Mouse (Mus musculus): Measurements from ENCODE around the gene Hoxd11. TPM values are rescaled to one million over a fixed set of nuclear protein-coding genes. Genes with fewer than 3 reads are reported as not detected.

The Hoxd11 gene
- polyA plus RNA-seq, 1 experiment from 2014 or later: not detected

GRCm38 (mm10) chr2:74726973-74727639, 47.7 kb downstream of the Hoxd11 start:
- under 1% methylated on average over 42 of the region's 43 CpGs for WGBS
- H3K36me3 ChIP-seq: no peaks in the 10 kb centered on the region
- no peaks in the 10 kb centered on the region for H3K4me1 ChIP-seq
- H3K9ac ChIP-seq: peak overlapping the region; percentile 73
- H3K4me3 ChIP-seq: peak overlapping the region; percentile 49
- H3K27me3 ChIP-seq: peaks cover 95% of the 10 kb centered on the region
- peak overlapping the region; percentile 85 for H3K27ac ChIP-seq
- ATAC-seq (ENCODE audit: low FRiP score): peak; percentile 62; the same call in 1 of the 2 replicates
- H3K4me2 ChIP-seq (replicated peaks): peak overlapping the region; percentile 49
- H3K9me3 ChIP-seq (replicated peaks): no peaks in the 10 kb centered on the region

DNA sequence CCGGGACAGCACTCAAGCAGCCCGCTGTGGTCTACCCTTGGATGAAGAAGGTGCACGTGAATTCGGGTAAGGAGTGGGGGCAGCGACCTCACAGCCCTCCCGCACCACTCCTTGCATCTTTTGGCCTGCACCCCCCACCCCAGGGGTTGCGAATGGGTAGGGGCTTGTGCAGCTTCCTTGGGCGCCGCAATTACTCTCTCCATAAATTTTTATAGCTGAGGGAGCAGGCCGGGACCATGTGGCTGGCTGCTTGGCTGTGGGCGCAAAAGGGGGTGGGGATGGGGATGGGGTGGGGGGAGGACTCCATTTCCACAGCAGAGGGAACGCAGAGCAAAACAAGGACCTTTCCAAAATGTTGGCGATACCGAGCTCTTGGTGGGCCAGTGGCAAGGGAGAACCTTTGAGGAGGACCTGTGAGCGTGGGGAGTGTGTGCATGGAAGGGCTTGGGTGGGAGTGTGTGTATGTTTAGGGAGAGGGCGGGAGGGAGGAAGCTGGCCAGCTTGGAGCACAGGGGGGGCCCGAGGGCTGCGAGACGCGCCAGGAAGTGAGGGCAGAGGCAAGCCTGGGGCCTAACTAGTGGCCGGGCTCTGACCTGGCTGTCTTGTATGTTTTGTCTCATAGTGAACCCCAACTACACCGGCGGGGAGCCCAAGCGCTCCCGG, 48.4 kb downstream of the Hoxd11 start:
- Histone ChIP-seq H3K9me3 (replicated peaks) (no peaks in the 10 kb centered on the region), H3K9ac (peak overlapping the region; percentile 73), H3K36me3 (no peaks in the 10 kb centered on the region), H3K27me3 (peaks cover 95% of the 10 kb centered on the region), H3K4me1 (no peaks in the 10 kb centered on the region), H3K4me3 (peak overlapping the region; percentile 49), H3K4me2 (replicated peaks) (peak overlapping the region; percentile 49), H3K27ac (peak overlapping the region; percentile 81)
- ATAC-seq (ENCODE audit: low FRiP score): 0 out of 2 replicates have a peak, but pooled peaks have one; percentile 19
- WGBS: under 1% methylated on average over 24 of the region's 25 CpGs

DNA sequence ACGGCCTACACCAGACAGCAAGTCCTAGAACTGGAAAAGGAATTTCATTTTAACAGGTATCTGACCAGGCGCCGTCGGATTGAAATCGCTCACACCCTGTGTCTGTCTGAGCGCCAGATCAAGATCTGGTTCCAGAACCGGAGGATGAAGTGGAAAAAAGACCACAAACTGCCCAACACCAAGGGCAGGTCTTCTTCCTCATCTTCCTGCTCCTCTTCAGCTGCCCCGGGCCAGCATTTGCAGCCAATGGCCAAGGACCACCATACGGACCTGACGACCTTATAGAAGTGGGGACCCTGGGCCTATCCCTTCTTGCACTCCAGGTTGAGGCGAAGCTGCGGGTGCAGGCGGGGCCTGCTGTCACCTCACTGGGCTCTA, 48.9 kb downstream of the Hoxd11 start:
- no peaks in the 10 kb centered on the region for H3K36me3 ChIP-seq
- no peak for ATAC-seq (ENCODE audit: low FRiP score)
- H3K27ac ChIP-seq: peak overlapping the region; percentile 81
- WGBS: 2% methylated on average over 13 of the region's 13 CpGs
- H3K4me2 ChIP-seq (replicated peaks): peak overlapping the region; percentile 49
- H3K4me1 ChIP-seq: no peaks in the 10 kb centered on the region
- peak overlapping the region; percentile 73 for H3K9ac ChIP-seq
- H3K4me3 ChIP-seq: peak overlapping the region; percentile 49
- peaks cover 95% of the 10 kb centered on the region for H3K27me3 ChIP-seq
- H3K9me3 ChIP-seq (replicated peaks): no peaks in the 10 kb centered on the region

DNA sequence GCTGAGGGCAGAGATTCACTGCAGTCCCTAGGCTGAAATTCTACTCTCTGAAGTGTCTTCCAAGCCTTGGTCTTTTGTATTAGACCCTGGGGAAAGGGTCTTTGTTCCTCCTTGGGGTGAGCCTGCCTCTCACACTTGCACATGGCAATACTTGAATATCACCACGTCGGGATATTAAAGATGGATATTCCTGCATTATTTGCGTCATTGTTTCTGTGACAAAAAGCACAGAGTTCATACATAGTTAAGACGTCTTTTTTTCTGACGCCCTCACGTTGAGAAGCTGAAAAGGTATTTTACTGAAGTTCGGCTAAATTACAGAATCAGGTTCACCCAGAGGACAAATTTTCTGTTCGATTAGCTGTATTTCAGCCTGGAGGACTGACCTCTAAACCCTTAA, 51.0 kb downstream of the Hoxd11 start:
- Histone ChIP-seq H3K4me3 (peak overlapping the region; percentile 44), H3K4me1 (no peaks in the 10 kb centered on the region), H3K27me3 (peaks cover 91% of the 10 kb centered on the region), H3K4me2 (replicated peaks) (peak overlapping the region; percentile 49), H3K36me3 (no peaks in the 10 kb centered on the region), H3K9ac (peak overlapping the region; percentile 51; the same call in 1 of the 2 replicates), H3K27ac (peak overlapping the region; percentile 97), H3K9me3 (replicated peaks) (no peaks in the 10 kb centered on the region)
- WGBS: 2% methylated on average over 8 of the region's 8 CpGs
- no peak for ATAC-seq (ENCODE audit: low FRiP score)

DNA sequence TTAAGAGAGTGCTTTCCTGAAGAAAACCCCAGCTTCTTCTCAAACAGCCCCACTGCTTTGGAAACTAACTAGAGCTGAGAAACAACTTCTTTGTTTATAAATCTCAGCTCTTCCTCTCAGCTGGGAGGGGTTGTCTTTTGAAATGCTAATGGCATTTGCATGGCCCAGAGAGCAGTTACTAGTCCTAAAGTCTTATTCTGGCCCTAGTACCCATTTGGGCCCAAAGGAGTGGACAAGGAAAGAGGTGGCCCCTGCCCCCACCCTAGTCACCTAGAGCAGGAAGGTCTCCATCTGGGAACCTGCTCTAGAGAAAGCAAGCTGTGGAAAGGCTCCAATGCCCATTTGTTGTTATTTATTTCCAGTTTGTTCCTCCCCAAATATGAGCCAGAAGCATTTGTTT, 51.7 kb downstream of the Hoxd11 start:
- ATAC-seq (ENCODE audit: low FRiP score): no peak
- peaks cover 91% of the 10 kb centered on the region for H3K27me3 ChIP-seq
- H3K9ac ChIP-seq: peak overlapping the region; percentile 51
- H3K4me1 ChIP-seq: no peaks in the 10 kb centered on the region
- peak overlapping the region; percentile 44 for H3K4me3 ChIP-seq
- H3K36me3 ChIP-seq: no peaks in the 10 kb centered on the region
- peak overlapping the region; percentile 97 for H3K27ac ChIP-seq
- no peaks in the 10 kb centered on the region for H3K9me3 ChIP-seq (replicated peaks)
- H3K4me2 ChIP-seq (replicated peaks): peak overlapping the region; percentile 49

- Histone ChIP-seq H3K36me3 (no peaks in the 10 kb centered on the region), H3K9ac (peak overlapping the region; percentile 73), H3K27ac (peak overlapping the region; percentile 97), H3K4me1 (no peaks in the 10 kb centered on the region), H3K9me3 (replicated peaks) (no peaks in the 10 kb centered on the region), H3K27me3 (peaks cover 90% of the 10 kb centered on the region), H3K4me2 (replicated peaks) (peak overlapping the region; percentile 49), H3K4me3 (peak overlapping the region; percentile 44)
- ATAC-seq (ENCODE audit: low FRiP score): no peak
- 4% methylated on average over 9 of the region's 9 CpGs for WGBS
Observed at GRCm38 (mm10) chr2:74731799-74732512, 52.6 kb downstream of the Hoxd11 start.

GRCm38 (mm10) chr2:74732513-74733316, 53.4 kb downstream of the Hoxd11 start:
- Histone ChIP-seq H3K9ac (peak overlapping the region; percentile 73), H3K4me2 (replicated peaks) (peak overlapping the region; percentile 49), H3K27ac (peak overlapping the region; percentile 97), H3K4me3 (peak overlapping the region; percentile 44), H3K9me3 (replicated peaks) (no peaks in the 10 kb centered on the region), H3K36me3 (no peaks in the 10 kb centered on the region), H3K4me1 (no peaks in the 10 kb centered on the region), H3K27me3 (peaks cover 90% of the 10 kb centered on the region)
- no peak for ATAC-seq (ENCODE audit: low FRiP score)
- under 1% methylated on average over 44 of the region's 52 CpGs for WGBS

GRCm38 (mm10) chr2:74733317-74733661, 53.9 kb downstream of the Hoxd11 start:
- H3K4me1 ChIP-seq: no peaks in the 10 kb centered on the region
- no peaks in the 10 kb centered on the region for H3K9me3 ChIP-seq (replicated peaks)
- peak overlapping the region; percentile 49 for H3K4me2 ChIP-seq (replicated peaks)
- no peaks in the 10 kb centered on the region for H3K36me3 ChIP-seq
- H3K27ac ChIP-seq: peak overlapping the region; percentile 97
- 2% methylated on average over 13 of the region's 16 CpGs for WGBS
- H3K9ac ChIP-seq: peak overlapping the region; percentile 73
- H3K4me3 ChIP-seq: peak overlapping the region; percentile 44
- no peak for ATAC-seq (ENCODE audit: low FRiP score)
- peaks cover 90% of the 10 kb centered on the region for H3K27me3 ChIP-seq

DNA sequence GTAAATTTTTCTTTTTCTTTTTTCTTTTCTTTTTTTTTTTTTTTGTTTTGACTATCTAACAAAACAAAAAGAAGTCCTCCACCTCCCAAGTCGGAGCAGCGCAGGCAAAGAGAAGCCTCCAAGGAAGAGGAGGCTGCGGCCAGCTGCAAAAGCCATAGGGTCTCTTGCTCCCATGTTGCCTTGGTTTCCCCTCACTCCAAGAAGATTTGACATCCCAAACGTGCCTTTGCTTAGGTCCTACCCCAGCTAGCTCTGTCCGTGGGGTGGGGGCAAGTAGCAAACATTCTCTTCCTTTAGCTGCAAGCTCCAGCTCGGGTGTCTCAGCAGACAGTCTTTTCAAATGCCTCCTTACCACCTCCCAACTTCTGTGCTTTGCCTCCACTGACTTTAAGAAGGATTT, 54.4 kb downstream of the Hoxd11 start:
- H3K4me3 ChIP-seq: peak overlapping the region; percentile 44
- H3K36me3 ChIP-seq: no peaks in the 10 kb centered on the region
- WGBS: 2% methylated on average over 6 of the region's 6 CpGs
- no peak for ATAC-seq (ENCODE audit: low FRiP score)
- peak overlapping the region; percentile 97 for H3K27ac ChIP-seq
- H3K27me3 ChIP-seq: peaks cover 90% of the 10 kb centered on the region
- H3K4me1 ChIP-seq: no peaks in the 10 kb centered on the region
- H3K4me2 ChIP-seq (replicated peaks): peak overlapping the region; percentile 49
- no peaks in the 10 kb centered on the region for H3K9me3 ChIP-seq (replicated peaks)
- peak overlapping the region; percentile 73 for H3K9ac ChIP-seq

DNA sequence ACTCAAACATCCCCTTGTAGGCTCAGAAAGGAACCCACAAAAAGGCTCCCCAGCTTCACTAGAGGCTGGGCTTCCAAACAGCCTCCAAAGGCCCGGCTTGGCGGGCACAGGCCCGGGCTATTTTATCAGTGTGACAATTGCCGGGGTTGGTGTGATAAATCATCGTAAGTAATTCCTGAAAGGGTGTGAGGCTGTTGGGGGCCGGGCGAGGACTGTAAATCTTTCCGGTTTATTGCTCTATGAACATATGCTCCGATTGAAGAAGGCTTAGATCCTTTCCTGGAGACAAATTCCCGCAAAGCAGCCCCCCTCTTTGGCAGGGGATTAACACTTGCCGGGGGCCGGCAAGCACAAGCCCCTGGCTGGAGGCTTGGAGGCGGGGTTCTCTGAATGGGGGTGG, 55.1 kb downstream of the Hoxd11 start:
- Histone ChIP-seq H3K9me3 (replicated peaks) (no peaks in the 10 kb centered on the region), H3K9ac (peak overlapping the region; percentile 73), H3K36me3 (no peaks in the 10 kb centered on the region), H3K4me3 (peak overlapping the region; percentile 44), H3K27ac (peak overlapping the region; percentile 97), H3K27me3 (peaks cover 91% of the 10 kb centered on the region), H3K4me1 (no peaks in the 10 kb centered on the region), H3K4me2 (replicated peaks) (peak overlapping the region; percentile 49)
- WGBS: 0% methylated on average over 13 of the region's 13 CpGs
- ATAC-seq (ENCODE audit: low FRiP score): peak; percentile 39; the same call in 1 of the 2 replicates

DNA sequence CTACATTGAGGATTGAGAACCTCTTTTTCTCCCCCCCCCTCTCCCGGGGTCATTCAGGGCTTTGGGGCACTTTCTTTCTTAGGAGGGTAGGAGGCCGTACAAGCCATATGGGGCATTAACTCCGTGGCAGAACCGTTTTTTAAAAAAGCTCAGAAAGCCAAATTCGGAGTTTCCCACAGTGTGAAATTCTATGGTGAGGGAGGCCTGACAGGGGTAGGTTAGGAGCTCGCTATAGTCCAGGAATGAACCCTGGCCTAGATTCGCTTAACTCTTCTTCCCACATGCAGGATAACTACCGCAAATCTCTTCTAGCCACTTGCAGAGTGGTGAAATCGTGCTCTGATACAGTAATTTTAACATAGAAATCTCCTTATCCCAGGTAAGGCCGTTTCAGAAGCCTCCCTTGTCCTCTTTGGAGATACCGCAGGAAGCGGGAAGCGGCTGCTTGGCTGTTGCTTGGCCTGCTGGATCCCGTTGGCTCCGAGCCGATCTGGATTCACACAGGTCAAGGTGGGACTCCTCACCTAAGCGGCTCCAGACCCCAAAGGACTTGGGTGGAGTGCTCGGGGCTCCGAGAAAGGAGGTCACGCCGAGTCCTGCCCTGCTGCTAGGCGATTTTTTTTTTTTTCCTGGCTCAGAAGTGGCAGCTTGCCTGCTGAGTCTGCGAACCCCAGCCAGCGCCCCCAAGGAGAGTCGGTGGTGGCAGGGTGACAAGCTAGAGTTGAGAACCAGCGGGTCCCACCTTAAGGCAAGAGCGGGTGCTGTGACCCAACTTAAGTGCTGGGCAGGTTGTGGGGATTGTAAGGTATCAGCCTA, 55.8 kb downstream of the Hoxd11 start:
- Histone ChIP-seq H3K27ac (peak overlapping the region; percentile 97), H3K9me3 (replicated peaks) (no peaks in the 10 kb centered on the region), H3K4me2 (replicated peaks) (peak overlapping the region; percentile 49), H3K4me3 (peak overlapping the region; percentile 44), H3K9ac (peak overlapping the region; percentile 73), H3K36me3 (no peaks in the 10 kb centered on the region), H3K27me3 (peaks cover 92% of the 10 kb centered on the region), H3K4me1 (no peaks in the 10 kb centered on the region)
- ATAC-seq (ENCODE audit: low FRiP score): no peak
- WGBS: under 1% methylated on average over 27 of the region's 27 CpGs
